8 mouse cellular contexts compared by ENCODE assay signal in the genomic region with DNA sequence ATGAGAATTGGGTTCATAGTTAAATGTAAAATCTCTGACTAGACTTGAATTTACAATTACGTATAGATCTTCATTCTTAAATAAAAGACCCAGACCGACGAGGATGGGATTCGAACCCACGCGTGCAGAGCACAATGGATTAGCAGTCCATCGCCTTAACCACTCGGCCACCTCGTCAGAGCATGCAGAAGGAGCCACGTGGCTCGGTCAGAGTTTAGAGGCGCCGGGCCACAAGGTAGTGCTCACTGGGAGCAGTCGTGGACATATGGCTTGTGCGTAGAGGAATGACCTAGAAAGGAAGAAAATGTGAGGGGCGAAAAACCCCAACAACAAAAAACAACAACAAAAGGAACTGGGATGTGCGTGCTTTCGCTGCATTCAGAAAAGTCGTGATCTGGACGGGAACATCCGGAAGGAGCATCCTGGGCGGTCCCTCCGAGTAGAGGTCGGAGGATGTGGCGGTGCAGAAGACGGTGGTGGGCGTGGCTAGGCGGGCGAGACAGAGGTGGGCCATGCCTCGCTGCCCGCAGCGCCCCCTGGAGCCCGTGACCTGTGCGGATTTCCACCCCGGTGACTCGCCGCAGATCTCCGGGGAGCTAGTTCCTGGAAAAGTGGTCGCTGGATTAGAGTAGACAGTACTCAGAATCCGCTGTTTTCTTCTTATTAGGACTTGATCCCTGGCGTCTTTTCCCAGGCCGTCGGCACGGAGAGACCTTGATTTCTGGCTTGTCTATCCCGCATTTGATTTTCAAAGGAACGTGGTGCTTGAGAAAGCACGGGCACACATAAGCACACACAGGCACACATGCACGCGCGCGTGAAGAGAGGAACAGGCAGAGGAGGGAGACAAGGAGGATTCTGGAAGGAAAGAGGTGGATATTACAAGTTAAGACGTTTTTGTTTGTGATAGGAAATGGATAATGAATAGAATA. TPM values are rescaled to one million over a fixed set of nuclear protein-coding genes. Genes with fewer than 3 reads are reported as not detected.
DNase-seq lines count a peak whose midpoint lies in the region; ATAC-seq and TF ChIP-seq lines count a peak whose summit lies in the region.

No protein-coding gene starts in this region.

- H3K4me1 ChIP-seq in erythroblast, embryonic 14.5 days (ENCODE audit: control insufficient read depth) = peaks cover 44% of the 10 kb centered on the region
- 0 out of 2 replicates have a peak, but pooled peaks cover 3% of the 10 kb centered on the region for H3K4me1 ChIP-seq in heart, embryonic 12.5 days (replicated peaks)
- 0 out of 2 replicates have a peak, but pooled peaks cover 3% of the 10 kb centered on the region for H3K4me1 ChIP-seq in kidney, embryonic 16.5 days (ENCODE audit: insufficient read depth, low read length)
- H3K4me1 ChIP-seq in liver, adult 2 months (ENCODE audit: control insufficient read depth, insufficient read depth, low read length) = peaks cover 5% of the 10 kb centered on the region; the same call in 1 of the 2 replicates

- WGBS in heart, embryonic 12.5 days = under 1% methylated on average over 52 of the region's 52 CpGs
- under 1% methylated on average over 52 of the region's 52 CpGs for WGBS in kidney, embryonic 16.5 days
- under 1% methylated on average over 52 of the region's 52 CpGs for WGBS in liver, adult 2 months

- peak; percentile 73 for TF ChIP-seq CTCF in brain, embryonic 14.5 days (IDR thresholded peaks at IDR 0.05; ENCODE audit: borderline replicate concordance, extremely low read depth, insufficient read depth, insufficient read length)
- peak; percentile 77 for TF ChIP-seq CTCF in liver, adult 2 months (IDR thresholded peaks at IDR 0.05; ENCODE audit: low read depth, low read length)

- H3K9ac ChIP-seq in heart, embryonic 12.5 days = peak overlapping the region; percentile 66
- peak overlapping the region; percentile 78 for H3K9ac ChIP-seq in kidney, embryonic 16.5 days (replicated peaks; ENCODE audit: low read length)
- peak overlapping the region; percentile 37 for H3K9ac ChIP-seq in liver, adult 2 months (ENCODE audit: low read depth, low read length)

- no peaks in the 10 kb centered on the region for H3K79me2 ChIP-seq in liver, adult 2 months (ENCODE audit: control insufficient read depth, insufficient read depth, low read length)

- H3K27me3 ChIP-seq in erythroblast, embryonic 14.5 days (ENCODE audit: control insufficient read depth) = peaks cover 2% of the 10 kb centered on the region; the same call in 1 of the 2 replicates
- H3K27me3 ChIP-seq in heart, embryonic 12.5 days (replicated peaks) = no peaks in the 10 kb centered on the region
- no peaks in the 10 kb centered on the region for H3K27me3 ChIP-seq in kidney, embryonic 16.5 days (ENCODE audit: insufficient read depth, low read length)
- H3K27me3 ChIP-seq in liver, adult 2 months (ENCODE audit: control insufficient read depth, insufficient read depth, low read length) = no peaks in the 10 kb centered on the region

- ATAC-seq in heart, embryonic 12.5 days (ENCODE audit: insufficient number of reproducible peaks, low FRiP score) = peak; percentile 94
- ATAC-seq in kidney, embryonic 16.5 days (ENCODE audit: low FRiP score, low TSS enrichment) = peak; percentile 96
- peak; percentile 88 for ATAC-seq in monocyte, adult 5-6 weeks (replicated peaks; ENCODE audit: insufficient number of reproducible peaks, low FRiP score, low TSS enrichment, poor library complexity, severe bottlenecking)

- H3K4me2 ChIP-seq in heart, embryonic 12.5 days = peak overlapping the region; percentile 76
- peak overlapping the region; percentile 84 for H3K4me2 ChIP-seq in kidney, embryonic 16.5 days (replicated peaks; ENCODE audit: low read depth, low read length)

- H3K27ac ChIP-seq in heart, embryonic 12.5 days (ENCODE audit: poor library complexity, severe bottlenecking) = peak overlapping the region; percentile 80
- H3K27ac ChIP-seq in kidney, embryonic 16.5 days (ENCODE audit: low read length) = peak overlapping the region; percentile 93
- H3K27ac ChIP-seq in liver, adult 2 months (replicated peaks; ENCODE audit: insufficient read depth, low read depth, low read length) = 0 out of 2 replicates have a peak overlapping the region, but pooled peaks have one; percentile 8

- no peaks in the 10 kb centered on the region for H3K9me3 ChIP-seq in erythroblast, embryonic 14.5 days (ENCODE audit: control insufficient read depth, low read length)
- H3K9me3 ChIP-seq in heart, embryonic 12.5 days (replicated peaks) = no peaks in the 10 kb centered on the region
- no peaks in the 10 kb centered on the region for H3K9me3 ChIP-seq in kidney, embryonic 16.5 days (ENCODE audit: low read length)

- H3K4me3 ChIP-seq in erythroblast, embryonic 14.5 days (replicated peaks) = peak overlapping the region; percentile 69
- peak overlapping the region; percentile 62 for H3K4me3 ChIP-seq in heart, embryonic 12.5 days
- H3K4me3 ChIP-seq in kidney, embryonic 16.5 days (ENCODE audit: low read length) = peak overlapping the region; percentile 60
- peak overlapping the region; percentile 47 for H3K4me3 ChIP-seq in liver, adult 2 months (ENCODE audit: insufficient read depth, low read depth, low read length)

- no peak; the same call in 1 of the 2 replicates for TF ChIP-seq POLR2A in brain, embryonic 14.5 days (IDR thresholded peaks at IDR 0.05; ENCODE audit: borderline replicate concordance, extremely low read depth, insufficient read depth, insufficient read length, poor library complexity, severe bottlenecking)
- TF ChIP-seq POLR2A in liver, adult 2 months (IDR thresholded peaks at IDR 0.05; ENCODE audit: extremely low read depth, insufficient read depth, low read length) = no peak

- peak; percentile 90 for DNase-seq in CD4-positive helper T cell, adult 2 months (ENCODE audit: low read depth, low spot score)
- peak; percentile 97 for DNase-seq in brain, embryonic 14.5 days (ENCODE audit: low read depth)
- DNase-seq in liver, adult 2 months (ENCODE audit: extremely low read depth, low read depth, low spot score) = peak; percentile 73
- DNase-seq in spleen, postnatal 36 days (ENCODE audit: low spot score in 2 of 2) = peak; percentile 92 to 93

- no peaks in the 10 kb centered on the region for H3K36me3 ChIP-seq in erythroblast, embryonic 14.5 days (ENCODE audit: control insufficient read depth)
- no peaks in the 10 kb centered on the region for H3K36me3 ChIP-seq in heart, embryonic 12.5 days
- no peaks in the 10 kb centered on the region for H3K36me3 ChIP-seq in kidney, embryonic 16.5 days (ENCODE audit: insufficient read depth, low read length)
- H3K36me3 ChIP-seq in liver, adult 2 months (ENCODE audit: control insufficient read depth, insufficient read depth, low read length) = no peaks in the 10 kb centered on the region

RNA-seq across cellular contexts. Expression of a gene that starts 7.8 kb away (rescaled TPM):
- polyA plus RNA-seq in brain, embryonic 14.5 days (2012; rRNA removed) = 20.2 and 23.7 TPM in 2 replicates
- 17.0 and 19.6 TPM in 2 replicates for polyA plus RNA-seq in erythroblast, embryonic 14.5 days (2012)
- 3.4 and 6.2 TPM in 2 replicates for polyA plus RNA-seq in heart, embryonic 12.5 days (2016; fragmentation: Nextera tagmentation; extraction: Ambion mirVana)
- polyA plus RNA-seq in kidney, embryonic 16.5 days (2015; fragmentation: Nextera tagmentation; extraction: Ambion mirVana) = 20.2 and 21.5 TPM in 2 replicates
- 10.7 and 16.8 TPM in 2 replicates for total RNA-seq in liver, adult 2 months (2014; rRNA removed)
- polyA plus RNA-seq in liver, adult 2 months (2012; rRNA removed) = 0.29 TPM in 1 of 2 replicates, not detected in the other
- total RNA-seq in monocyte, adult 5-6 weeks (2017) = 7.1 to 19.9 TPM in 2 of 3 replicates, not detected in the other

RNA-seq across cellular contexts. Expression of a gene that starts 8.1 kb away (rescaled TPM):
- 32.1 and 55.3 TPM in 2 replicates for polyA plus RNA-seq in brain, embryonic 14.5 days (2012; rRNA removed)
- 9.1 and 21.8 TPM in 2 replicates for polyA plus RNA-seq in erythroblast, embryonic 14.5 days (2012)
- polyA plus RNA-seq in heart, embryonic 12.5 days (2016; fragmentation: Nextera tagmentation; extraction: Ambion mirVana) = 11.6 and 14.5 TPM in 2 replicates
- 49.8 and 53.1 TPM in 2 replicates for polyA plus RNA-seq in kidney, embryonic 16.5 days (2015; fragmentation: Nextera tagmentation; extraction: Ambion mirVana)
- 11.1 and 22.4 TPM in 2 replicates for total RNA-seq in liver, adult 2 months (2014; rRNA removed)
- polyA plus RNA-seq in liver, adult 2 months (2012; rRNA removed) = 0.55 TPM in 1 of 2 replicates, not detected in the other
- total RNA-seq in monocyte, adult 5-6 weeks (2017) = 17.4 to 59.7 TPM in 2 of 3 replicates, not detected in the other

RNA-seq across cellular contexts. Expression of a gene that starts 9.7 kb away (rescaled TPM):
- 20.0 and 40.1 TPM in 2 replicates for polyA plus RNA-seq in brain, embryonic 14.5 days (2012; rRNA removed)
- polyA plus RNA-seq in erythroblast, embryonic 14.5 days (2012) = 24.7 and 42.0 TPM in 2 replicates
- 10.4 and 12.2 TPM in 2 replicates for polyA plus RNA-seq in heart, embryonic 12.5 days (2016; fragmentation: Nextera tagmentation; extraction: Ambion mirVana)
- polyA plus RNA-seq in kidney, embryonic 16.5 days (2015; fragmentation: Nextera tagmentation; extraction: Ambion mirVana) = 29.5 and 30.5 TPM in 2 replicates
- total RNA-seq in liver, adult 2 months (2014; rRNA removed) = 6.8 and 9.2 TPM in 2 replicates
- polyA plus RNA-seq in liver, adult 2 months (2012; rRNA removed) = 5.2 and 12.3 TPM in 2 replicates
- total RNA-seq in monocyte, adult 5-6 weeks (2017) = 13.3 to 29.5 TPM (median 23.6 TPM) in 3 replicates

RNA-seq across cellular contexts. Expression of a gene that starts 15.2 kb away (rescaled TPM):
- polyA plus RNA-seq in brain, embryonic 14.5 days (2012; rRNA removed) = 20.9 and 21.3 TPM in 2 replicates
- polyA plus RNA-seq in erythroblast, embryonic 14.5 days (2012) = 6.1 and 13.9 TPM in 2 replicates
- 2.3 and 3.6 TPM in 2 replicates for polyA plus RNA-seq in heart, embryonic 12.5 days (2016; fragmentation: Nextera tagmentation; extraction: Ambion mirVana)
- polyA plus RNA-seq in kidney, embryonic 16.5 days (2015; fragmentation: Nextera tagmentation; extraction: Ambion mirVana) = 3.8 and 8.2 TPM in 2 replicates
- total RNA-seq in liver, adult 2 months (2014; rRNA removed) = 15.6 and 28.1 TPM in 2 replicates
- 0.46 and 0.48 TPM in 2 replicates for polyA plus RNA-seq in liver, adult 2 months (2012; rRNA removed)
- 6.8 to 12.3 TPM (median 11.3 TPM) in 3 replicates for total RNA-seq in monocyte, adult 5-6 weeks (2017)

RNA-seq across cellular contexts. Expression of a gene that starts 15.5 kb away (rescaled TPM):
- 8.8 and 13.4 TPM in 2 replicates for polyA plus RNA-seq in brain, embryonic 14.5 days (2012; rRNA removed)
- 105 and 181 TPM in 2 replicates for polyA plus RNA-seq in erythroblast, embryonic 14.5 days (2012)
- polyA plus RNA-seq in heart, embryonic 12.5 days (2016; fragmentation: Nextera tagmentation; extraction: Ambion mirVana) = 3.7 and 5.0 TPM in 2 replicates
- 7.8 and 9.2 TPM in 2 replicates for polyA plus RNA-seq in kidney, embryonic 16.5 days (2015; fragmentation: Nextera tagmentation; extraction: Ambion mirVana)
- total RNA-seq in liver, adult 2 months (2014; rRNA removed) = 1.8 and 2.6 TPM in 2 replicates
- polyA plus RNA-seq in liver, adult 2 months (2012; rRNA removed) = not detected in 2 replicates
- total RNA-seq in monocyte, adult 5-6 weeks (2017) = 11.3 to 37.5 TPM in 2 of 3 replicates, not detected in the other

Comparison
In these comparisons a context has a peak if more than half of its experiments do, and no peak if none do; other contexts are left out.
1. Peak in every context shown above with its lines: DNase-seq, ATAC-seq, H3K4me3 ChIP-seq and H3K27ac ChIP-seq.
2. H3K27ac ChIP-seq: peak in every context shown above with its lines; median percentile 93 in kidney, embryonic 16.5 days; 80 in heart, embryonic 12.5 days; 8 in liver, adult 2 months.